Mouse (Mus musculus) lung, adult 18-20 months (tissue): ENCODE data around the gene Pcsk6.

Source experiments
- DNase-seq, 2 experiments: peaks; one replicate each; pipeline ENCODE4 v3.0.0; 2022; ENCODE audit warnings: mixed read lengths in 2 of 2

Gene Pcsk6

GRCm38 (mm10) chr7:65945342-65945993 lies 83.9 kb downstream of the Pcsk6 start:
- no peak for DNase-seq

GRCm38 (mm10) chr7:65946397-65946796 lies 84.9 kb downstream of the Pcsk6 start:
- DNase-seq = no peak

- no peak for DNase-seq
Observed at GRCm38 (mm10) chr7:65948891-65949290, 87.4 kb downstream of the Pcsk6 start.

DNA sequence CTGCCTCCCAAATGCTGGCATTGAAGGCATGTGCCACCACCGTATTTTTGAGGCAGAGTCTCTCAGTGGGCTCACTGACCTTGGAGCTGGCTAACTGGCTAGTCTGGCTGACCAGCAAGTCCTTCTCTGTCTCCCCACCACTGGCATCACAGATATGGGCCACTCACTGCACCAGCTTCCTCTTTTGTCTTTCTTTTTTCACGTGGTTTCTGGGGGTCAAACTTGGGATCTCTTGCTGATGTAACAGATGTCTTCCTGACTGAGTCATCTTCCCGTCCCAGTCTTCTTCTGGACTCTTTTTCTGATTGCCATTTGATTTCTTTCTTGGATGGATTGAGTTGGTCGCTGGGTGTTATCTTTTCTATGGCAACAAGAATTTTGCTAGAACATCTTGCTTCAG lies 93.0 kb downstream of the Pcsk6 start:
- DNase-seq = no peak

- no peak for DNase-seq
Observed at GRCm38 (mm10) chr7:65955304-65956220, 94.0 kb downstream of the Pcsk6 start.

DNA sequence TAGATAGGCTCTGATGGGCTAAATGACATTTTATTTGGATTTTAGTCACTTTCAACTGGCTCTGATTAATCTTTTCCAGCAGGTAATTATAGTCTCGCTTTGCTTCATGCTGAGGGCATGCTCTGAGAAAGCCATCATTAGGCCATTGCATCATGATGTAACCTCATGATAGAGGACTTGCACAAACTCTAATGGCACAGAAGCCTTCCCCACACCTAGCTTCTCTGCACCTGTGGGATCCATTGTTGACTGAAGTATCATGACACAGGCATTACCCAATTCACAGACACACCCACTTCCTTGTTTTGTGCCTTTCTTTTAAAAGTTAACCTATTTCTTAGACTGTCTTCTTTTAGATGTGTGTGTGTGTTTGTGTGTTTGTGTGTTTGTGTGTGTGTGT lies 95.7 kb downstream of the Pcsk6 start:
- DNase-seq = no peak

DNA sequence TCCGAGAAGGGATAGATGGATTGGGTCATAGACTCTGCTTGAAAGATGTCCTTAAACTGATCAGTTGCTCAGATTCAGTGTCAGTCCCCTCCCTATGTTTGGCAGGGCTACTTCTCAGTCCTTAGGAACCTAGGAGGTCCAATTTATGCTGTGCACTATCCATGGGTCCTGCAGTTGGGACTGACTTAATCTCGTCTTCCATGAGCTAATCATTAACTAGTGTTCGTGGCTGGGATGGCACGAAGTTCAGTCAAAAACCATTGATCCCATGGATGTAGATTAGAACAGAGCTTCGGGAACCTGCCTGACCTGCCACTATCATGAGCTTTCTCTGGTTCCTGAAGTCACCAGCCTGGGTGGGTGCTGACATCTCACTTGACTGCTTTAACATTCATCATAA lies 96.6 kb downstream of the Pcsk6 start:
- no peak for DNase-seq

GRCm38 (mm10) chr7:65959221-65959924 lies 97.8 kb downstream of the Pcsk6 start:
- DNase-seq = no peak

GRCm38 (mm10) chr7:65962611-65963010 lies 101.1 kb downstream of the Pcsk6 start:
- no peak for DNase-seq

DNA sequence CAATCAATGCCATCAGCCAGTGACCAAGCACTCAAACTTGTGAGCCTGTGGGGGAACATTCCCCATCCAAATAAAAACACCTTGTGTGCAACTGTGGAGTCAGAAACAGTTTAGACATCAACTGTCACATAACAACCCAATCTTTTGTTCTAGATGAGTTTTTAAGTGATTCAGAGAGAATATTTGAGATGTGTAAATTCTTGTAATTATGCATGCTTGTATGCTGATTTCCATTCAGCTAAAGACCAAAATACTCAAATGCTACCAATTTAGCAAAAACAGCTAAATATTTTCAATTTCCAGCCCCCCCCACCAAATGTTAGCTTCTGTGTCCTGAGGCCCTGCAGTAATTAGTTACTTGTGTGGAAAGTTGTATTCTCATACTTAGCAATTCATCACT lies 102.9 kb downstream of the Pcsk6 start:
- DNase-seq = no peak

- DNase-seq = no peak
Observed at GRCm38 (mm10) chr7:65971301-65971700, 109.8 kb downstream of the Pcsk6 start.

GRCm38 (mm10) chr7:65977286-65977685 lies 115.8 kb downstream of the Pcsk6 start:
- DNase-seq = no peak

- no peak for DNase-seq
Observed at GRCm38 (mm10) chr7:65977977-65978376, 116.4 kb downstream of the Pcsk6 start.

DNA sequence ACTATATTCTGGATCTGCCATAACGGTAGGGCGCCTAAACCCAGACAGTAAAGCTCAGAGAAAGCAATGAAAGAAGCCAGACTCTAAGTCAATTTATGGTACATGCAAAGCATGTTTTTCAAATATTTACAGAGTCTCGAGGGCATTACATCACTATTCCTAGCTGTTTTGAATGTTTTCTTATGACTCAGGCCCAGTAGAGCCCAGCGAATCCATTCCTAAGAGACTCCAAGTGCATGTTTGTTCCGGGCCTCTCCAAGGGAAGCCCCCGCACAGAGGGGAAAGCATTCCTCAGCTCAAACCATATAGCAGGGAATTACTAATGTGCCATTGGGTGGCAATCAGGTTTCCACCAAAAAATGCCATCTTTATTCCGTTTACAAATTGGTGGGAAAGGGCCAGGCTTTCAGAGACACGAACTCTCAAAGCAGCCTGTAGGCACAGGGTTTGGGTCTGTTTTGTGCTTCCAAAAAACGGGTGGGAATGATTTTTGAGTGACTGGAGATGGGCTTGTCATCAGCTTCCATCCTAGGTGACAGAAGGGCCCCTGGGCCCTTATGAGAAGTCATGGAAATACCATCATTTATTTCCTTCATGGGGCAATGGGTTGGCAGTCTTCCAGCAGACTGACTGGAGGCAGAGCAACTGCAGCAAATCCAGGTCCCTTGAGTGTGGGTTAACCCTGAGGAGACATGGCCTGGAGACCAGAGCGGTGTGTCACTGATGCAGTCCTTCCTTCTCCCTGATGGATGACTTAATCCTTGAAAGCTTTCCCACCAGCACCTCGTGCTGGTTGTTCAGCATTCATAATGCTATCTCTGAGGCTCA lies 117.7 kb downstream of the Pcsk6 start:
- DNase-seq = no peak

- DNase-seq = no peak
Observed at GRCm38 (mm10) chr7:65980000-65980399, 118.5 kb downstream of the Pcsk6 start.

DNA sequence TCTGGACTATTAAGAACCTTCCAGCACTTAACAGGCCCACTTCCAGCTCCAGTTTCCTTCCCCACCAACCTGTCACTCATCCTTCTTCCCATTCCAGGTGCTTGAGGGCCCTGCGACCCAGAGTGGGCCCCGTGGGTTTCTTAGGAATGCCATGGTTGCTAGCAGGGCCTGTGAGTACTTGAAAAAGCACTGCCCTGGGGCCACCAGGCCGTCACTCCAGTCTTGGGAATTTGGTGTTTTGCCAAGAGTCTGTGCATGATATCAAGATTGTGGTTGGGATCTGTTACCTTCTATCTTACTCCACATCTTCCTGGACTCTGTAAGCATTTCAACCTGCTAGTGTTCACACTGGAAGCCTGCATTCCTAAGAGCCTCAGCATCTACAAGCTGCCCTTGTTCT lies 120.5 kb downstream of the Pcsk6 start:
- no peak for DNase-seq

- no peak for DNase-seq
Observed at GRCm38 (mm10) chr7:65988249-65988648, 126.7 kb downstream of the Pcsk6 start.

GRCm38 (mm10) chr7:65988709-65989108 lies 127.2 kb downstream of the Pcsk6 start:
- no peak for DNase-seq

- DNase-seq = no peak
Observed at GRCm38 (mm10) chr7:65992329-65992728, 130.8 kb downstream of the Pcsk6 start.

DNA sequence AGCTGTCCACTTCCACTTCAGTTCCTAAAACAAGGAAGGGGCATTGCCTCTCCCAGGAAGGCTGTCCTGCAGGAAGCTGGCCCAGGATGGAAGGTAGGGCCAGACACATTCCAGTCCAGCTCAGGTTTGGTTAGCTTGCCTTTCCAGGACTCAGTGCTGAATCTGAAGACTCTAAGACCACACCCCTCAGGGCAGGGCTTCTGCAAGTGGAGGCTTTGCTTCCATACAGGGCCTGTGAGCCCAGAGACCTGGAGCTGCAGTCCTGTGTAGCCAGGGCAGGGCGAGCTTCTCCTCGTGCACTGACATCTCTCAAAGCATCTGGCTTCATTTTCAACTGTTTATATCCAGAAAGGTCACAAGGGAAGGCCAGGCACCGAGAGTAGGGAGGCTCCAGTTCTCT lies 131.9 kb downstream of the Pcsk6 start:
- peak in 1 of 2 experiments; percentile 15 for DNase-seq

DNA sequence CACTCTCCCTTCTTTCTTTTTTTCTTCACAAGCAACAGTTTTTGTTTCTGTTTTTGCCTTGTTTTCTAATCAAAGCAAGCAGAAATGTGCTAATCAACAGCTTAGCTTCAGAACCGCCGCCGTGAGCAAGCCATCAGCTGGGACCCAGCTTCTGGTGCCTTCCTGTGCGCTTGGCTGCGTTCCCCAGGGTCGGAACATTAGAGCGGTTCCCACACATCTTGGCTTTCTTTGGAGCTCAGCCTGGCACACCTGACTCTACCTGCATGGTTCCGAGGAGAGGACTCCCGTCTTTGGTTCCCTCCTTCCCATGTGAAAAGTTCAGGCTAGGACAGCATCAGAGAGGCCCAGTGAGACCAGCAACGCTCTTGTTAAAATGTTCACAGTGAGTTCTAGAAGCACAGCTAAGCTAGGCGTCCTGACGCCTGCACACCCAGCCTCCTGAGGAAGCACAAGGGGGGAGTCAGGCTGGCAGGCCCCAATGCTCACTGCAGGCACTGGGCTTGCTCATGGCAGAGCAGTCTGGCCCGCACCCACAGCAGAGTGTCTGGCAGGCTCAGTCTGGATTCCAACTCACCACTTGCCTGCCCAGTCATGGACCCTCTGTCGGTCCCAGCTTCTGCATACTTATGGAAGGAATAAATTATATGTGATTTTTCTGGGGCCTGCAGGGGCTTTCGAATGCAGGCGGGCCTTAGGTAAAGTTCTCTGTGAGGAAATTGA lies 139.7 kb downstream of the Pcsk6 start:
- no peak for DNase-seq

GRCm38 (mm10) chr7:66001797-66002196 lies 140.3 kb downstream of the Pcsk6 start:
- no peak for DNase-seq
